Mouse (Mus musculus): ENCODE results near the gene Mbd3.

DNA sequence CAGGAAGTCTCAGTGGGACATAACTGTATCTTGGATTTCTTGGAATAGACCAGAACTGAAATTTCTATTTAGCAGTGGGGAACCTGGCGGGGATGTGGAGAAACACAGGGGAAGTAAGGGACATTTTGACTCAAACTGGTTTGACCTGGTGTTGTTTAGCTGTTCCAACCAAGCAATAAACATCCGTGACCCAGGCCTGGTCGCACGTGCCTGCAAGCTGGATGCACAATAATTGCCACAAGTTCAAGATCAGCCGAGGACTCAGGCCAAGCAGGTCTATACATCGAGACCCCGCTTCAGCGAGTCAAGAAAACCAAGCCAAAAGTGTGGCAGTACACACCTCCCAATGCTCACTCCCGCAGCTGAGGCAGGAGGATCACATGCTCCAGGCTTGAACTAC, 27.4 kb downstream of the Mbd3 start:
- TF ChIP-seq CTCF (IDR thresholded peaks at IDR 0.05; ENCODE audit: low read depth) (no peak), EP300 (IDR thresholded peaks at IDR 0.05; ENCODE audit: low read depth) (no peak)
